Mouse (Mus musculus): ENCODE data around the gene Tctex1d4. TPM values are rescaled to one million over a fixed set of nuclear protein-coding genes. Genes with fewer than 3 reads are reported as not detected.

Tctex1d4 gene
- polyA plus RNA-seq, 1 experiment = 12.1 TPM

- TF ChIP-seq FLI1 (IDR thresholded peaks at IDR 0.05; ENCODE audit: low read length) = no peak
- no peak for TF ChIP-seq GATA1 (IDR thresholded peaks at IDR 0.05; ENCODE audit: borderline replicate concordance, low read length)
- H3K9me3 ChIP-seq = no peaks in the 10 kb centered on the region
- H3K27me3 ChIP-seq (replicated peaks) = no peaks in the 10 kb centered on the region
- peaks cover 80% of the 10 kb centered on the region for H3K4me1 ChIP-seq
- H3K4me3 ChIP-seq (replicated peaks) = peak within 1 kb of the TSS; percentile 96
- H3K36me3 ChIP-seq (replicated peaks; ENCODE audit: low read length) = peaks cover 39% of the 10 kb centered on the region
Observed at GRCm38 (mm10) chr4:117133817-117134600, 7.4 kb downstream of the Tctex1d4 start, which contains the start of gene Plk3. TSS of gene Plk3 (minus strand) at chr4:117133963.

GRCm38 (mm10) chr4:117134601-117134995, 8.0 kb downstream of the Tctex1d4 start:
- Histone ChIP-seq H3K9me3 (no peaks in the 10 kb centered on the region), H3K4me3 (replicated peaks) (peak overlapping the region; percentile 96), H3K36me3 (replicated peaks; ENCODE audit: low read length) (peaks cover 33% of the 10 kb centered on the region)

GRCm38 (mm10) chr4:117136034-117136433, 9.4 kb downstream of the Tctex1d4 start:
- TF ChIP-seq GATA1 (IDR thresholded peaks at IDR 0.05; ENCODE audit: borderline replicate concordance, low read length) (no peak), FLI1 (IDR thresholded peaks at IDR 0.05; ENCODE audit: low read length) (no peak)
- peaks cover 70% of the 10 kb centered on the region for H3K4me1 ChIP-seq
- peaks cover 18% of the 10 kb centered on the region for H3K36me3 ChIP-seq (replicated peaks; ENCODE audit: low read length)
- H3K9me3 ChIP-seq = no peaks in the 10 kb centered on the region
- H3K27me3 ChIP-seq (replicated peaks) = no peaks in the 10 kb centered on the region
- peak overlapping the region; percentile 87 for H3K4me3 ChIP-seq (replicated peaks)

More at GRCm38 (mm10) chr4:117134601-117134995, 8.0 kb downstream of the Tctex1d4 start:
- H3K27me3 ChIP-seq (replicated peaks) = no peaks in the 10 kb centered on the region
- TF ChIP-seq GATA1 (IDR thresholded peaks at IDR 0.05; ENCODE audit: borderline replicate concordance, low read length) (no peak), FLI1 (IDR thresholded peaks at IDR 0.05; ENCODE audit: low read length) (no peak)
- peaks cover 80% of the 10 kb centered on the region for H3K4me1 ChIP-seq

- H3K4me1 ChIP-seq = peaks cover 54% of the 10 kb centered on the region
- H3K27me3 ChIP-seq (replicated peaks) = peaks cover 16% of the 10 kb centered on the region
- H3K36me3 ChIP-seq (replicated peaks; ENCODE audit: low read length) = no peaks in the 10 kb centered on the region
- TF ChIP-seq FLI1 (IDR thresholded peaks at IDR 0.05; ENCODE audit: low read length) (no peak), GATA1 (IDR thresholded peaks at IDR 0.05; ENCODE audit: borderline replicate concordance, low read length) (no peak)
- no peaks in the 10 kb centered on the region for H3K9me3 ChIP-seq
- peak overlapping the region; percentile 69 for H3K4me3 ChIP-seq (replicated peaks)
Observed at GRCm38 (mm10) chr4:117138295-117139216, 12.0 kb downstream of the Tctex1d4 start.

GRCm38 (mm10) chr4:117139217-117139612, 12.6 kb downstream of the Tctex1d4 start:
- Histone ChIP-seq H3K4me1 (peaks cover 57% of the 10 kb centered on the region), H3K27me3 (replicated peaks) (peaks cover 22% of the 10 kb centered on the region), H3K36me3 (replicated peaks; ENCODE audit: low read length) (no peaks in the 10 kb centered on the region), H3K9me3 (no peaks in the 10 kb centered on the region), H3K4me3 (replicated peaks) (peak overlapping the region; percentile 69)
- TF ChIP-seq GATA1 (IDR thresholded peaks at IDR 0.05; ENCODE audit: borderline replicate concordance, low read length) (no peak), FLI1 (IDR thresholded peaks at IDR 0.05; ENCODE audit: low read length) (no peak)

GRCm38 (mm10) chr4:117140613-117141012, 14.0 kb downstream of the Tctex1d4 start:
- H3K27me3 ChIP-seq (replicated peaks) = peaks cover 30% of the 10 kb centered on the region
- H3K4me1 ChIP-seq = peaks cover 53% of the 10 kb centered on the region
- TF ChIP-seq GATA1 (IDR thresholded peaks at IDR 0.05; ENCODE audit: borderline replicate concordance, low read length) (no peak), FLI1 (IDR thresholded peaks at IDR 0.05; ENCODE audit: low read length) (no peak)
- no peaks in the 10 kb centered on the region for H3K36me3 ChIP-seq (replicated peaks; ENCODE audit: low read length)
- H3K4me3 ChIP-seq (replicated peaks) = no peak overlapping the region
- H3K9me3 ChIP-seq = no peaks in the 10 kb centered on the region

GRCm38 (mm10) chr4:117143023-117143422, 16.4 kb downstream of the Tctex1d4 start:
- Histone ChIP-seq H3K9me3 (no peaks in the 10 kb centered on the region), H3K4me1 (peaks cover 56% of the 10 kb centered on the region), H3K4me3 (replicated peaks) (no peak overlapping the region), H3K27me3 (replicated peaks) (peaks cover 30% of the 10 kb centered on the region), H3K36me3 (replicated peaks; ENCODE audit: low read length) (peaks cover 3% of the 10 kb centered on the region)
- TF ChIP-seq FLI1 (IDR thresholded peaks at IDR 0.05; ENCODE audit: low read length) = no peak
- no peak for TF ChIP-seq GATA1 (IDR thresholded peaks at IDR 0.05; ENCODE audit: borderline replicate concordance, low read length)

- H3K9me3 ChIP-seq = no peaks in the 10 kb centered on the region
- H3K4me1 ChIP-seq = peaks cover 56% of the 10 kb centered on the region
- TF ChIP-seq GATA1 (IDR thresholded peaks at IDR 0.05; ENCODE audit: borderline replicate concordance, low read length) (no peak), FLI1 (IDR thresholded peaks at IDR 0.05; ENCODE audit: low read length) (no peak)
- peaks cover 25% of the 10 kb centered on the region for H3K36me3 ChIP-seq (replicated peaks; ENCODE audit: low read length)
- peaks cover 30% of the 10 kb centered on the region for H3K27me3 ChIP-seq (replicated peaks)
- H3K4me3 ChIP-seq (replicated peaks) = peak overlapping the region; percentile 8
Observed at GRCm38 (mm10) chr4:117145248-117145647, 18.7 kb downstream of the Tctex1d4 start.

GRCm38 (mm10) chr4:117146176-117146575, 19.6 kb downstream of the Tctex1d4 start:
- Histone ChIP-seq H3K4me1 (peaks cover 57% of the 10 kb centered on the region), H3K27me3 (replicated peaks) (peaks cover 29% of the 10 kb centered on the region), H3K9me3 (no peaks in the 10 kb centered on the region), H3K4me3 (replicated peaks) (peak overlapping the region; percentile 54), H3K36me3 (replicated peaks; ENCODE audit: low read length) (peaks cover 35% of the 10 kb centered on the region)
- TF ChIP-seq FLI1 (IDR thresholded peaks at IDR 0.05; ENCODE audit: low read length) (no peak), GATA1 (IDR thresholded peaks at IDR 0.05; ENCODE audit: borderline replicate concordance, low read length) (no peak)

Data from megakaryocyte, embryonic 14.5 days (primary cell).